Mouse (Mus musculus) embryonic facial prominence, embryonic 15.5 days (tissue): Measurements from ENCODE around the gene Ckap5. TPM values are rescaled to one million over a fixed set of nuclear protein-coding genes. Genes with fewer than 3 reads are reported as not detected.

Source experiments
- ATAC-seq: fragments of 200-750 bp; cut with Nextera tagmentation; 2 replicates; pipeline ENCODE4 v1.8.0; 2017; ENCODE audit warnings: low read depth, moderate TSS enrichment; ENCODE audit not compliant: insufficient number of reproducible peaks, low FRiP score, low TSS enrichment
- H3K27ac ChIP-seq: fragments of 300-500 bp; sonication (generic); replicated peaks from 2 replicates; pipeline ENCODE4 v1.5.1; 2015; ENCODE audit warnings: mild to moderate bottlenecking, inconsistent platforms
- H3K27me3 ChIP-seq: fragments of 300-500 bp; sonication (generic); 2 replicates; pipeline ENCODE4 v1.6.1; 2015; ENCODE audit warnings: inconsistent platforms
- H3K36me3 ChIP-seq: fragments of 300-500 bp; sonication (generic); 2 replicates; pipeline ENCODE4 v1.6.1; 2015; ENCODE audit warnings: mild to moderate bottlenecking, inconsistent platforms
- H3K4me1 ChIP-seq: fragments of 300-500 bp; sonication (generic); 2 replicates; pipeline ENCODE4 v1.6.1; 2015; ENCODE audit warnings: inconsistent platforms
- H3K4me2 ChIP-seq: fragments of 300-500 bp; sonication (generic); replicated peaks from 2 replicates; pipeline ENCODE4 v1.6.1; 2015; ENCODE audit warnings: mild to moderate bottlenecking, inconsistent platforms
- H3K4me3 ChIP-seq: fragments of 300-500 bp; sonication (generic); replicated peaks from 2 replicates; pipeline ENCODE4 v1.5.1; 2015; ENCODE audit warnings: mild to moderate bottlenecking, inconsistent platforms
- H3K9ac ChIP-seq: fragments of 300-500 bp; sonication (generic); 2 replicates; pipeline ENCODE4 v1.6.1; 2015; ENCODE audit warnings: inconsistent platforms
- H3K9me3 ChIP-seq: fragments of 300-500 bp; sonication (generic); replicated peaks from 2 replicates; pipeline ENCODE4 v1.6.1; 2016; ENCODE audit warnings: inconsistent platforms
- WGBS: fragments of 180-500 bp; shearing (Covaris S2); methylation state at CpG from one replicate; pipeline ENCODE4 v1.1.7; 2015; 5-methylcytosine and 5-hydroxymethylcytosine counted together
- polyA plus RNA-seq: library from polyadenylated mRNA; unstranded; fragments of >200 nt; fragmentation: Nextera tagmentation; extraction: Ambion mirVana; gene quantifications from 2 replicates; pipeline ENCODE4 v1.2.1, GENCODE M21; 2015

The Ckap5 gene
- polyA plus RNA-seq, 1 experiment from 2014 or later: 60.7 TPM

DNA sequence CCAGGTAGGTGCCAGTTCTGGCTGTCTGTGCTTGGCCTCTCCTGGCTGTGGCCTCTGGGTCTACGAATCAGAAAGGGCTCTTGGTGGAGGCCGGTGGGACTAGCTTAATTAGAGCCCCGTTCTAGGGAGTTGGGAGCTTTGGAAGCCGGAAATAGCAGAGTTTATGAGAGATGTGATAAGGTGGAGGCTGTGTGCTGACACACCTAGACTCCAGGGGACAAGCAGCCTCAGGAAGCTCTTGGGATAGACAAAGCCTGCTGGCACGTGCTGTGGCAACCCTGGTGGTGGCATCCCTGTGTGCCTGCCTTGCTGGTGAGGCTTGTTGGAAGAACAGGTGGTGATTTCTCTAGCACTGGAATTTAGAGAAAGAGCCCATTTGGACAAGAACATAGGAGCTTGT is 128.8 kb downstream of the Ckap5 start:
- Histone ChIP-seq H3K4me3 (no peak overlapping the region), H3K9ac (no peak overlapping the region), H3K36me3 (peaks cover 65% of the 10 kb centered on the region), H3K27me3 (no peaks in the 10 kb centered on the region), H3K4me2 (no peak overlapping the region), H3K4me1 (peaks cover 17% of the 10 kb centered on the region), H3K27ac (no peak overlapping the region), H3K9me3 (no peaks in the 10 kb centered on the region)
- WGBS: 84% methylated on average over 5 of the region's 5 CpGs
- no peak for ATAC-seq

DNA sequence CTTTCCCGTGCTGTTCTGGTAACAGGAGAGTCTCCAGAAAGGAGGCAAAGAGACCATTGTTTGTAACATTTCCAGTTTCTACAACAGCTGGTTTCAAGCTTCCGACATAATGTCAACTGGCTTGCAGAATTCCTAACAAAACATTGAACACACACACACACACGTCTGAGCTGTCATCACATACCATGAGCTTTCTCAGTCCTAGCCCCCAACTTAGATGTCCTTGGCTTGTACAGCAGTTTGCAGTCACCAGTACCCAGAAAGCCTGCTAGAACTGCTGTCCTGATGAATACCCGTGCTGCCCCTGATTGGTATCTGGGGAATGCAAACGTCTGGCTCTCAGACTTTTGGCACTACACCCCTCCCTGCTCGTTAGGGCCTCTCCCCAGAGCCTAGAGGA is 129.3 kb downstream of the Ckap5 start:
- Histone ChIP-seq H3K4me2 (no peak overlapping the region), H3K27me3 (no peaks in the 10 kb centered on the region), H3K4me3 (no peak overlapping the region), H3K4me1 (peaks cover 14% of the 10 kb centered on the region), H3K9me3 (no peaks in the 10 kb centered on the region), H3K36me3 (peaks cover 66% of the 10 kb centered on the region), H3K9ac (no peak overlapping the region), H3K27ac (no peak overlapping the region)
- WGBS: 50% methylated on average over 6 of the region's 6 CpGs
- ATAC-seq: no peak

GRCm38 (mm10) chr2:91656774-91657173 is 130.2 kb downstream of the Ckap5 start:
- H3K4me1 ChIP-seq: peaks cover 6% of the 10 kb centered on the region; the same call in 1 of the 2 replicates
- peaks cover 75% of the 10 kb centered on the region for H3K36me3 ChIP-seq
- no peak overlapping the region for H3K27ac ChIP-seq
- H3K9me3 ChIP-seq: no peaks in the 10 kb centered on the region
- WGBS: 69% methylated on average over 8 of the region's 8 CpGs
- no peak overlapping the region for H3K9ac ChIP-seq
- H3K4me3 ChIP-seq: no peak overlapping the region
- H3K4me2 ChIP-seq: no peak overlapping the region
- no peaks in the 10 kb centered on the region for H3K27me3 ChIP-seq
- ATAC-seq: no peak

GRCm38 (mm10) chr2:91659657-91660056 is 133.1 kb downstream of the Ckap5 start:
- H3K36me3 ChIP-seq: peaks cover 92% of the 10 kb centered on the region
- no peaks in the 10 kb centered on the region for H3K27me3 ChIP-seq
- H3K4me2 ChIP-seq: no peak overlapping the region
- no peaks in the 10 kb centered on the region for H3K9me3 ChIP-seq
- no peaks in the 10 kb centered on the region for H3K4me1 ChIP-seq
- H3K9ac ChIP-seq: no peak overlapping the region
- no peak overlapping the region for H3K4me3 ChIP-seq
- no peak for ATAC-seq
- WGBS: 92% methylated on average over 8 of the region's 8 CpGs
- H3K27ac ChIP-seq: no peak overlapping the region

- Histone ChIP-seq H3K4me1 (no peaks in the 10 kb centered on the region), H3K36me3 (peaks cover 87% of the 10 kb centered on the region), H3K27ac (no peak overlapping the region), H3K27me3 (no peaks in the 10 kb centered on the region), H3K4me3 (no peak overlapping the region), H3K9me3 (no peaks in the 10 kb centered on the region), H3K4me2 (no peak overlapping the region), H3K9ac (no peak overlapping the region)
- 92% methylated on average over 6 of the region's 6 CpGs for WGBS
- no peak for ATAC-seq
These were observed 134.4 kb downstream of the Ckap5 start for GRCm38 (mm10) chr2:91660981-91661380.

DNA sequence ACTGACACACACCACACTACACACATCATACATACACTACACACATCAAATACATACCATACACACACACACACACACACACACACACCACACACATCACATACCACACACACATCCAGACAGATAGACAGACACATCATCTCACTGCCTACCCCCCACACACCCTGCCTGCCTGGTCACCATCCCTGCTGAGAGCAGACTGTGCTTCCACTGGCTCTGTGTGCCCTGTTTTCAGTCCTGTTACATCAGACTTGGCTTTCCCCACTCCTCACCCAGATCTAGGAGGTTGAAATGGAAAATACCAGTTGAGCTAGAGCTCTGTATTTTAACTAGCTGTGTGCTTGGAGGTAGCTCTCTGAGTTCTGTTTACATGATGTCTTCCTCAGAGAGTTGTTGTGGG is 138.2 kb downstream of the Ckap5 start:
- Histone ChIP-seq H3K9ac (no peak overlapping the region), H3K9me3 (no peaks in the 10 kb centered on the region), H3K27me3 (no peaks in the 10 kb centered on the region), H3K36me3 (peaks cover 86% of the 10 kb centered on the region), H3K4me3 (no peak overlapping the region), H3K4me1 (no peaks in the 10 kb centered on the region), H3K27ac (no peak overlapping the region), H3K4me2 (no peak overlapping the region)
- ATAC-seq: no peak

DNA sequence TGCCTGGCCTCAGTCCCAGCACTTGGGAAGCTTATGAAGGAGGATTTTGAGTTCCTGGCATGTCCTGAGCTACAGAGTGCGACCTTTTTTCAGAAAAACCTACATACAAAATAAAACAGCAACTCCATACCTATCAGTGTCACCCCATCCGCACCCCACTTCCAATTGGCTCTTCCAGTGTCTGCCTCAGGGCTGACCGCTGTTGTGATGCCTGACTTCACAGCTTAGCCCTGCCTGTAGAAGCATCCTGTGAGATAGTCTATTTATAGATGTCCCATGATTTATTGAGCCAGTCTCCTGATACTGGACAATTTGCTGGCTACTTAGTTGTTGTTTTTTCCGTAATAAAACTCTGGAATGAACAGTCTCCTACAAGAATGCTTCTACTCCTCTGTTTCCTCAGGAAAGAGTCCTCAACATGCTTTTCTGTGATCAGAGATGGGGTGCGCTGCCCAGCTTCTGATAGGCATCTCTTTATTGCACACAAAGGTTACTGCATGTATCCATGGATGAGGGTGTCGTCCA is 139.9 kb downstream of the Ckap5 start:
- peaks cover 92% of the 10 kb centered on the region for H3K36me3 ChIP-seq
- no peaks in the 10 kb centered on the region for H3K9me3 ChIP-seq
- H3K27me3 ChIP-seq: no peaks in the 10 kb centered on the region
- no peaks in the 10 kb centered on the region for H3K4me1 ChIP-seq
- ATAC-seq: no peak
- 95% methylated on average over 6 of the region's 6 CpGs for WGBS
- no peak overlapping the region for H3K4me2 ChIP-seq
- no peak overlapping the region for H3K4me3 ChIP-seq
- H3K9ac ChIP-seq: no peak overlapping the region
- no peak overlapping the region for H3K27ac ChIP-seq

- Histone ChIP-seq H3K27me3 (no peaks in the 10 kb centered on the region), H3K9ac (no peak overlapping the region), H3K9me3 (no peaks in the 10 kb centered on the region), H3K27ac (no peak overlapping the region), H3K4me1 (no peaks in the 10 kb centered on the region), H3K4me2 (no peak overlapping the region), H3K36me3 (peaks cover 93% of the 10 kb centered on the region), H3K4me3 (no peak overlapping the region)
- no peak for ATAC-seq
- 56% methylated on average over 2 of the region's 2 CpGs for WGBS
These were observed 141.2 kb downstream of the Ckap5 start for GRCm38 (mm10) chr2:91667747-91668146.

DNA sequence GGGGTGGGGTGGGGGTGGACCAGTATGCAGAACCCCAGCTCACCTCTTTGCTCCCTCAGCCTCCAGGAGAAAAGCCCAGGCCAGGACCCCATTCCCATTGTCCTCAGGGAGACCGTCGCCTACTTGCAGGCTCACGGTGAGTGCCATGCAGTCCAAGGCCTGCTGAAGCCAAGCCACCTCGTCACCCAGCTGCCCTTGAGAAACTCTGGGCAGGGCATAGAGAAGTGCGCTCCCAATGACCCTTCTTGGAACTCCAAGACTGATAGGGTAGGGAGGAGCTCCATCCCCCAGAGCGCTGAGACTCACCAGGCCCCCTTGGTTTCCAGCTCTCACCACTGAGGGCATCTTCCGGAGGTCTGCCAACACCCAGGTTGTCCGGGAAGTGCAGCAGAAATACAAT is 142.8 kb downstream of the Ckap5 start:
- no peak overlapping the region for H3K4me3 ChIP-seq
- no peaks in the 10 kb centered on the region for H3K4me1 ChIP-seq
- no peak overlapping the region for H3K27ac ChIP-seq
- no peaks in the 10 kb centered on the region for H3K9me3 ChIP-seq
- peaks cover 90% of the 10 kb centered on the region for H3K36me3 ChIP-seq
- no peak overlapping the region for H3K9ac ChIP-seq
- H3K4me2 ChIP-seq: no peak overlapping the region
- no peak for ATAC-seq
- H3K27me3 ChIP-seq: no peaks in the 10 kb centered on the region
- WGBS: 90% methylated on average over 8 of the region's 8 CpGs

DNA sequence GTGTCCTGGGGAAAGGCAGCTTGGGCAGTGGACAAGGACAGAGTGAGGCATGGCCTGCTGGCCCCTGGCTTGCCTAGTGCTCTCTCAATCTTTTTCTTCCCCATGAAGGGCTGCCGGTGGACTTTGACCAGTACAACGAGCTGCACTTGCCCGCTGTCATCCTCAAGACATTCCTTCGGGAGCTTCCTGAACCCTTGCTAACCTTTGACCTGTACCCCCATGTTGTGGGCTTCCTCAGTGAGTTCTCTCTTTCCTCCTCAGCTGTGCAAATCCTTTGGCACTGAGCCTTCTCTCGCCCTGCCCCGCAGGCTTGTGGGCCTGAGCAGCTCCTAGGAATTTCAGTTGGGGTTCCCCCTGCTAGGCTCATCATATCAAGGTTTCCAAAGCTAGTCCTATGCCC is 143.5 kb downstream of the Ckap5 start:
- WGBS: 91% methylated on average over 6 of the region's 6 CpGs
- no peak overlapping the region for H3K9ac ChIP-seq
- H3K36me3 ChIP-seq: peaks cover 90% of the 10 kb centered on the region
- H3K4me3 ChIP-seq: no peak overlapping the region
- no peaks in the 10 kb centered on the region for H3K4me1 ChIP-seq
- H3K4me2 ChIP-seq: no peak overlapping the region
- H3K27ac ChIP-seq: no peak overlapping the region
- ATAC-seq: no peak
- H3K27me3 ChIP-seq: no peaks in the 10 kb centered on the region
- H3K9me3 ChIP-seq: no peaks in the 10 kb centered on the region
